Mouse (Mus musculus): ENCODE measurements around the gene Klf17. TPM values are rescaled to one million over a fixed set of nuclear protein-coding genes. Genes with fewer than 3 reads are reported as not detected.

Gene Klf17
- polyA plus RNA-seq (2014; fragmentation: Illumina TruSeq; extraction: RNeasy Lipid Tissue Mini Kit (QIAGEN cat#74804)) = 2.7 TPM

DNA sequence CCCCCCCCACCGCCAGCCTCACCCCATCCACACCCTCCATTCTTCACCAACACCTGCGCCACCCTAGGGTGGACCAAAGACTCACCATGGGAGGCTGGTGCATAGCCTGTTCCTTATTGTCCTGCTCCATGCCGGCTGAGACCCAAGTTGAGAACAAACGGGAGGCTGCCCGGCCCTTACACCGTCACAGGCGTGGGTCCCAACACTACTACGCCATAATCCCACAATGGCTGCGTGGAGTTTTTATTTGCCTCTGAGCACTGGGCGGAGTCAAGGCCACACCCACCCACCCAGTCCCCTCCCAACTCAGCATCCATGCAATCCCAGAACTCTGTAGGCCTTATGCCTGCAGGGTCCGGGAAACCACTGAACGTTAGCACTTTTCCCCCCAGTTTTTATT is at the start of gene Klf17:
Gene Klf17 (minus strand): TSS at position 233 of the 400 bp plus-strand sequence.

GRCm38 (mm10) chr4:117724112-117724511 is 41.3 kb downstream of the Klf17 start, which contains the start of gene Gm12845:
Gm12845 (plus strand) TSS chr4:117724412.

Other genes with a start within 250 kb of the Klf17 start
- gene Eri3, start 215.3 kb downstream of the Klf17 start, polyA plus RNA-seq (2014; fragmentation: Illumina TruSeq; extraction: RNeasy Lipid Tissue Mini Kit (QIAGEN cat#74804)) = 11.3 TPM
- 1.0 TPM for gene Dmap1, start 83.4 kb downstream of the Klf17 start, polyA plus RNA-seq (2014; fragmentation: Illumina TruSeq; extraction: RNeasy Lipid Tissue Mini Kit (QIAGEN cat#74804))
- 0.26 TPM for gene Gm12845, start 41.2 kb downstream of the Klf17 start, polyA plus RNA-seq (2014; fragmentation: Illumina TruSeq; extraction: RNeasy Lipid Tissue Mini Kit (QIAGEN cat#74804))
- gene Slc6a9, start 68.9 kb upstream of the Klf17 start, polyA plus RNA-seq (2014; fragmentation: Illumina TruSeq; extraction: RNeasy Lipid Tissue Mini Kit (QIAGEN cat#74804)) = 5.4 TPM
- not detected for gene Ccdc24, start 106.9 kb upstream of the Klf17 start, polyA plus RNA-seq (2014; fragmentation: Illumina TruSeq; extraction: RNeasy Lipid Tissue Mini Kit (QIAGEN cat#74804))
- gene B4galt2, start 117.8 kb upstream of the Klf17 start, polyA plus RNA-seq (2014; fragmentation: Illumina TruSeq; extraction: RNeasy Lipid Tissue Mini Kit (QIAGEN cat#74804)) = 0.48 TPM
- 29.5 TPM for gene Atp6v0b, start 121.7 kb upstream of the Klf17 start, polyA plus RNA-seq (2014; fragmentation: Illumina TruSeq; extraction: RNeasy Lipid Tissue Mini Kit (QIAGEN cat#74804))
- gene Dph2, start 126.4 kb upstream of the Klf17 start, polyA plus RNA-seq (2014; fragmentation: Illumina TruSeq; extraction: RNeasy Lipid Tissue Mini Kit (QIAGEN cat#74804)) = 5.5 TPM
- 2.8 TPM for gene Ipo13, start 149.4 kb upstream of the Klf17 start, polyA plus RNA-seq (2014; fragmentation: Illumina TruSeq; extraction: RNeasy Lipid Tissue Mini Kit (QIAGEN cat#74804))
- gene Artn, start 164.1 kb upstream of the Klf17 start, polyA plus RNA-seq (2014; fragmentation: Illumina TruSeq; extraction: RNeasy Lipid Tissue Mini Kit (QIAGEN cat#74804)) = not detected

All from ovary, adult 10 weeks (tissue).